Mouse (Mus musculus) stomach, postnatal 0 days (tissue): ENCODE results near the gene Dlx4. TPM values are rescaled to one million over a fixed set of nuclear protein-coding genes. Genes with fewer than 3 reads are reported as not detected.
A peak's percentile ranks its signal among the peaks of the same experiment; 100 is the strongest.

Experiments used
- ATAC-seq: fragments of 200-750 bp; cut with Nextera tagmentation; 2 replicates; pipeline ENCODE4 v1.8.0; 2017; ENCODE audit not compliant: low FRiP score, low TSS enrichment
- DNase-seq: peaks from one replicate; pipeline ENCODE4 v3.0.0-alpha.2; 2016; ENCODE audit warnings: low spot score
- H3K27ac ChIP-seq: fragments of 300-500 bp; sonication (generic); replicated peaks from 2 replicates; pipeline ENCODE4 v1.5.1; 2014; ENCODE audit warnings: mild to moderate bottlenecking, control low read depth
- H3K27me3 ChIP-seq: fragments of 300-500 bp; sonication (generic); 2 replicates; pipeline ENCODE4 v1.6.1; 2014; ENCODE audit warnings: low read length; ENCODE audit not compliant: control insufficient read depth, insufficient read depth
- H3K36me3 ChIP-seq: fragments of 300-500 bp; sonication (generic); 2 replicates; pipeline ENCODE4 v1.6.1; 2014; ENCODE audit warnings: low read length, mixed read lengths; ENCODE audit not compliant: control insufficient read depth, insufficient read depth
- H3K4me1 ChIP-seq: fragments of 300-500 bp; sonication (generic); replicated peaks from 2 replicates; pipeline ENCODE4 v1.6.1; 2014; ENCODE audit warnings: antibody characterized with exemption; ENCODE audit not compliant: control insufficient read depth, insufficient read depth
- H3K4me2 ChIP-seq: fragments of 300-500 bp; sonication (generic); replicated peaks from 2 replicates; pipeline ENCODE4 v1.6.1; 2014; ENCODE audit warnings: low read depth, mild to moderate bottlenecking, control low read depth, moderate library complexity
- H3K4me3 ChIP-seq: fragments of 300-500 bp; sonication (generic); 2 replicates; pipeline ENCODE4 v1.5.1; 2014; ENCODE audit warnings: low read depth, low read length, control low read depth
- H3K9ac ChIP-seq: fragments of 300-500 bp; sonication (generic); 2 replicates; pipeline ENCODE4 v1.6.1; 2014; ENCODE audit warnings: mild to moderate bottlenecking, low read length, control low read depth, mixed read lengths
- H3K9me3 ChIP-seq: fragments of 300-500 bp; sonication (generic); 2 replicates; pipeline ENCODE4 v1.6.1; 2016; ENCODE audit warnings: low read length; ENCODE audit not compliant: control insufficient read depth
- CTCF ChIP-seq: IDR thresholded peaks from 2 replicates; pipeline ENCODE4 v1.5.1; 2016; ENCODE audit warnings: antibody characterized with exemption, low read depth, mild to moderate bottlenecking, moderate library complexity
- EP300 ChIP-seq: optimal IDR thresholded peaks from 2 replicates; pipeline ENCODE3; 2016; ENCODE audit warnings: antibody characterized with exemption
- WGBS: fragments of 180-500 bp; shearing (Covaris S2); extraction: QIAGEN DNeasy Blood & Tissue Kit; methylation state at CpG from one replicate; pipeline ENCODE4 v1.1.7; 2014; 5-methylcytosine and 5-hydroxymethylcytosine counted together
- polyA plus RNA-seq: library from polyadenylated mRNA; unstranded; fragments of >200 nt; fragmentation: Nextera tagmentation; extraction: Ambion mirVana; gene quantifications from 2 replicates; pipeline ENCODE4 v1.2.1, GENCODE M21; 2015

Gene Dlx4
- polyA plus RNA-seq, 1 experiment from 2014 or later: 1.6 TPM

GRCm38 (mm10) chr11:95148754-95149153, 2.7 kb upstream of the Dlx4 start:
- no peak for DNase-seq

DNA sequence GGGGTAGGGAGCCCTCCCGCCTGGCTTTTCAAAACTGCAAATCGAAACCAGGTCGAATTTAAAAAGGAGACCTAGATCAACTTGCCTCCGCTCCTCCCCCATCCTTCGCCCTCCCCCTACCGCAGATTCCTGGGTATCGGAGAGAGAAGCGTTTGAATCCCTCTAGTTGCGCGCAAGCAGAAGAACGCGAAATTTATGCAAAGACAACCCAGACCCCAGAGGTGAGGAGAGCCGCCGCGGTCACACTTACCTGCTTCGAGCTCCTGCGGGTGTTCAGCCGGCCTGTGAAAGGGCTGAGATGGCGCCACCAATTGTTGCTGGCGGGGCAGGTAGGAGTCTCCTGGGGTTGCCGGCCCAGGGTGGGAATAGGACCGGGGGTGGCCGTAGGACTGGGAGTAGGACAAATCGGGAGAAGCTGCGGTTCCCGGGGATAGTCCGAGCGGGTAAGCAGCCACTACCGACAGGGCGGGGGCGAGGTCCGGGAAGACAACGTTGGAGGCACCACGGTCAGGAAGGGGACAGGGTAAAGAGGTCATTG, 1.0 kb downstream of the Dlx4 start:
- H3K36me3 ChIP-seq: no peaks in the 10 kb centered on the region
- no peak overlapping the region for H3K9ac ChIP-seq
- no peak overlapping the region for H3K27ac ChIP-seq
- no peaks in the 10 kb centered on the region for H3K9me3 ChIP-seq
- no peak for TF ChIP-seq EP300
- peak overlapping the region; percentile 70 for H3K4me2 ChIP-seq
- H3K4me3 ChIP-seq: peak overlapping the region; percentile 40
- peaks cover 44% of the 10 kb centered on the region; the same call in 1 of the 2 replicates for H3K27me3 ChIP-seq
- no peak for ATAC-seq
- WGBS: 2% methylated on average over 34 of the region's 34 CpGs
- no peak for DNase-seq
- H3K4me1 ChIP-seq: peaks cover 10% of the 10 kb centered on the region; the same call in 1 of the 2 replicates

More at GRCm38 (mm10) chr11:95148754-95149153, 2.7 kb upstream of the Dlx4 start:
- WGBS: 11% methylated on average over 9 of the region's 9 CpGs
- H3K27ac ChIP-seq: no peak overlapping the region
- no peak overlapping the region for H3K9ac ChIP-seq
- H3K9me3 ChIP-seq: no peaks in the 10 kb centered on the region
- TF ChIP-seq CTCF: no peak
- TF ChIP-seq EP300: no peak
- H3K4me2 ChIP-seq: no peak overlapping the region
- peaks cover 30% of the 10 kb centered on the region; the same call in 1 of the 2 replicates for H3K27me3 ChIP-seq
- H3K36me3 ChIP-seq: no peaks in the 10 kb centered on the region
- ATAC-seq: no peak
- H3K4me3 ChIP-seq: no peak overlapping the region
- H3K4me1 ChIP-seq: peaks cover 10% of the 10 kb centered on the region

DNA sequence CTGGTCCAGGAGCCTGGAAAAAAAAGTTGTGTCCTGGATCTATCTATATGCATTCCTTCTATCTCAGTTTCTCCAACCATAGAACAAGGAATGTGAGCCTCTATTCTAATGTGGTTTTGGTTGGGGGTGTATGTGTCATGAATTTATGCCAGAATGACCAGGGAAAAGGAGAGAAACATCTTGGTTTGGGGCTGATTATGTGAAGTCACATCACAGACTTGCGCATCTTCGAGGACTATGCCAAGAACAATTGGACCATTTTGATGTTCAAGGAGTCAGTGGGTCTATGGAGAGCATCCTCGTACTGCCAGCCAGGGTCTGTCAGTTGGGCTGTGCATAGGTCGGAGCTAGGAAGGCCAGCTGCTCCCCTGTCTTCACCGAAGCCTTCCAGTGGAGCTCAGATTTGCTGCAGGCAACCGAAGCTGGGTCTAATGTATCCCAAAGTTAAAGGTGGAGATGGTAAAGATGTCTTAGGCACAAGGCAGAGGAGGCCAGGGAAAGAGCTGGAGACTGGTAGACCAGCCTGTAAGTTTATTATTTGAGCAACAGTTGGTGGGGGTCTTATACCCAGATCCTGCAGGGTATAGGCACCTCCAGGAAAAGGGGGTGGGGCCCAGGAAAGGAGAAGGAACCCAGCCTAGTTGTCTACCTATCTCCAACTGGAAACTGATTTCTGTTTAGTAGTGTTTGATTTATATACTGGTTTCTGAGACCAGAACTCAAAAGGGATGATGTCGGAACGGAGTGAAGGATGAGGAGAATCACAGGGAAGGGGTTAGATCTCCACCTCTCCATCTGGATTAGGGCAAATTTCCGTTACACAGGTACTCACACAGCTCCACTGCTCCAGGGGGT, 1.7 kb downstream of the Dlx4 start:
- H3K27me3 ChIP-seq: peaks cover 44% of the 10 kb centered on the region; the same call in 1 of the 2 replicates
- peaks cover 10% of the 10 kb centered on the region; the same call in 1 of the 2 replicates for H3K4me1 ChIP-seq
- no peak for TF ChIP-seq CTCF
- TF ChIP-seq EP300: no peak
- H3K9ac ChIP-seq: no peak overlapping the region
- H3K4me2 ChIP-seq: peak overlapping the region; percentile 70
- no peaks in the 10 kb centered on the region for H3K36me3 ChIP-seq
- H3K9me3 ChIP-seq: no peaks in the 10 kb centered on the region
- ATAC-seq (no peak), DNase-seq (no peak)
- 18% methylated on average over 9 of the region's 9 CpGs for WGBS
- no peak overlapping the region for H3K27ac ChIP-seq
- peak overlapping the region; percentile 40 for H3K4me3 ChIP-seq

DNA sequence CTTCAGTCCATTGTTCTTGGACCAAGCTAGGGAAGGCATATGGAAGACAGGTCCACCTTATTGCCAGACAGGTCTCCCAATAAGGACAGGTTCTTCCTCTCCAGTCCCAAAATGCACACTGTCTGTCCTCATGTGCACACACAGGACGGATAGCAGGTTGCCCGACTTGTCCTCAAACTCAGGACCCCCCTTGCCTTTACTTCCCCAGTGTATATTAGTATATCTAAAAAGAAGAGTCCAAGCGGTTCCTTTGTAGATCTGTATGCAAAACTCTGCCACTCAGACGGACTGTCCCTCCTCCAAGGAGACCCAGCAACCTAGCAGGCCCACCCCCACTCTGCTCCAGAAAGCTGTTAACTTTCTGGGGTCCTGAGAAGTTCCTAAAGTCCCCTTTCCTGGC, 2.4 kb downstream of the Dlx4 start:
- TF ChIP-seq EP300 (no peak), CTCF (no peak)
- no peak overlapping the region for H3K9ac ChIP-seq
- peaks cover 42% of the 10 kb centered on the region; the same call in 1 of the 2 replicates for H3K27me3 ChIP-seq
- 18% methylated on average over 4 of the region's 4 CpGs for WGBS
- peaks cover 10% of the 10 kb centered on the region; the same call in 1 of the 2 replicates for H3K4me1 ChIP-seq
- H3K27ac ChIP-seq: no peak overlapping the region
- no peak overlapping the region for H3K4me2 ChIP-seq
- ATAC-seq (no peak), DNase-seq (no peak)
- no peak overlapping the region for H3K4me3 ChIP-seq
- no peaks in the 10 kb centered on the region for H3K9me3 ChIP-seq
- no peaks in the 10 kb centered on the region for H3K36me3 ChIP-seq

- H3K27me3 ChIP-seq: peaks cover 36% of the 10 kb centered on the region; the same call in 1 of the 2 replicates
- WGBS: 4% methylated on average over 35 of the region's 39 CpGs
- no peak overlapping the region for H3K9ac ChIP-seq
- no peaks in the 10 kb centered on the region for H3K9me3 ChIP-seq
- ATAC-seq: peak; percentile 25; the same call in 1 of the 2 replicates
- H3K4me1 ChIP-seq: peaks cover 10% of the 10 kb centered on the region; the same call in 1 of the 2 replicates
- H3K27ac ChIP-seq: no peak overlapping the region
- no peaks in the 10 kb centered on the region for H3K36me3 ChIP-seq
- no peak for TF ChIP-seq CTCF
- no peak for TF ChIP-seq EP300
- peak overlapping the region; percentile 17; the same call in 1 of the 2 replicates for H3K4me3 ChIP-seq
- peak; percentile 37 for DNase-seq
- H3K4me2 ChIP-seq: peak overlapping the region; percentile 34
Observed at GRCm38 (mm10) chr11:95142980-95143575, 3.0 kb downstream of the Dlx4 start.
